Mouse (Mus musculus) embryonic facial prominence, embryonic 14.5 days (tissue): Measurements from ENCODE around the gene Hnf4a. TPM values are rescaled to one million over a fixed set of nuclear protein-coding genes. Genes with fewer than 3 reads are reported as not detected.
"Not testable (repeated sequence)": the region's sequence is repeated elsewhere in the genome, so short reads cannot be mapped to it uniquely, and the experiment has no call there.

ENCODE experiments used
- ATAC-seq: fragments of 200-750 bp; cut with Nextera tagmentation; 2 replicates; pipeline ENCODE4 v1.8.0; 2017; ENCODE audit warnings: low read depth, moderate number of reproducible peaks, moderate TSS enrichment
- DNase-seq: peaks from one replicate; pipeline ENCODE4 v3.0.0-alpha.2; 2015; ENCODE audit warnings: low spot score
- H3K27ac ChIP-seq: fragments of 300-500 bp; sonication (generic); replicated peaks from 2 replicates; pipeline ENCODE4 v1.5.1; 2014; ENCODE audit warnings: low read depth, mild to moderate bottlenecking, low read length, moderate library complexity
- H3K27me3 ChIP-seq: fragments of 300-500 bp; sonication (generic); replicated peaks from 2 replicates; pipeline ENCODE4 v1.6.1; 2014; ENCODE audit warnings: low read length; ENCODE audit not compliant: control insufficient read depth, insufficient read depth
- H3K36me3 ChIP-seq: fragments of 300-500 bp; sonication (generic); 2 replicates; pipeline ENCODE4 v1.6.1; 2014; ENCODE audit warnings: low read length, mixed read lengths; ENCODE audit not compliant: control insufficient read depth, insufficient read depth
- H3K4me1 ChIP-seq: fragments of 300-500 bp; sonication (generic); 2 replicates; pipeline ENCODE4 v1.6.1; 2014; ENCODE audit warnings: antibody characterized with exemption, low read length; ENCODE audit not compliant: control insufficient read depth, insufficient read depth
- H3K4me2 ChIP-seq: fragments of 300-500 bp; sonication (generic); 2 replicates; pipeline ENCODE4 v1.6.1; 2014; ENCODE audit warnings: low read depth, mild to moderate bottlenecking, low read length, moderate library complexity, mixed read lengths
- H3K4me3 ChIP-seq: fragments of 300-500 bp; sonication (generic); 2 replicates; pipeline ENCODE4 v1.5.1; 2014; ENCODE audit warnings: low read depth, mild to moderate bottlenecking, low read length
- H3K9ac ChIP-seq: fragments of 300-500 bp; sonication (generic); 2 replicates; pipeline ENCODE4 v1.6.1; 2014; ENCODE audit warnings: low read depth, mild to moderate bottlenecking, low read length, moderate library complexity, mixed read lengths
- H3K9me3 ChIP-seq: fragments of 300-500 bp; sonication (generic); 2 replicates; pipeline ENCODE4 v1.6.1; 2016; ENCODE audit warnings: low read length; ENCODE audit not compliant: control insufficient read depth
- WGBS: fragments of 180-500 bp; shearing (Covaris S2); extraction: QIAGEN DNeasy Blood & Tissue Kit; methylation state at CpG from one replicate; pipeline ENCODE4 v1.1.7; 2014; 5-methylcytosine and 5-hydroxymethylcytosine counted together
- polyA plus RNA-seq: library from polyadenylated mRNA; unstranded; fragments of >200 nt; fragmentation: Nextera tagmentation; extraction: Ambion mirVana; gene quantifications from 2 replicates; pipeline ENCODE4 v1.2.1, GENCODE M21; 2014

Hnf4a gene
- polyA plus RNA-seq = not detected in 2 replicates

DNA sequence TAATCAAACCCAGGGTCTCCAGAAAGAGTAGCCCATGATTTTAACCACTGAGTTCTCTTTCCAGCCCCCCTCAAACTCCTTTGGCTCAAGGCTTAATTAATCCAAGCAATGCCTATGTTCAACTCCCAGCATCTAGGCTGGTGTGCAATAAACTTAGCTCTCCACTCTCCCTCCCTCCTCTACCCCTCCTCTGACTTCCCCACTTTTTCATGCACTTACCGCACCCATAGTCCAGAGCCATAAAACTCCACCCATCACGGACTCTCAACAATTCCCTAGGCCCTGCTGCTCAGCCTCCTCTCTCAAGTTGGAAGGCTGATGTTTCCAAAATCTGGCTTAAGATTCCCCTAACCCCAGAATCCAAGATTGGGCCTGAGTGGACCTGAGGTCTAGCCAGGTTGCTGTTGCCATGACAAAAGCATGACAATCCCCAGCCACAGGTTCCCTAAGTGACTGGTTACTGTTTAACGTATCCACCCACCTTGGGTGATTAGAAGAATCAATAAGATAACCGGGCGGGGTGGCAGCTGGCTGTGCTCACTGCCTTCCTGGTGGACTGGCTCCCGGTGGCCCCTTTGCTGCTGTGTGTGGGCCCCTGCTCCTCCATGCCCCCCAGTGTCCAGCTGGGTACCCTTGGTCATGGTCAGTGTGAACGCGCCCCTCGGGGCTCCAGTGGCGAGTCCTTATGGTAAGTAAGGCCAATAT is at the start of gene Hnf4a:
Gene Hnf4a, plus strand, starts transcription at position 509 of the 705 bp plus-strand sequence.
- no peaks in the 10 kb centered on the region; the same call in 1 of the 2 replicates for H3K27me3 ChIP-seq
- no peak within 1 kb of the TSS for H3K27ac ChIP-seq
- H3K9ac ChIP-seq = no peak within 1 kb of the TSS
- H3K4me1 ChIP-seq = no peaks in the 10 kb centered on the region
- no peak for ATAC-seq
- H3K36me3 ChIP-seq = no peaks in the 10 kb centered on the region
- no peak within 1 kb of the TSS for H3K4me2 ChIP-seq
- DNase-seq = no peak
- no peak within 1 kb of the TSS for H3K4me3 ChIP-seq
- no peaks in the 10 kb centered on the region for H3K9me3 ChIP-seq
- 89% methylated on average over 10 of the region's 10 CpGs for WGBS

DNA sequence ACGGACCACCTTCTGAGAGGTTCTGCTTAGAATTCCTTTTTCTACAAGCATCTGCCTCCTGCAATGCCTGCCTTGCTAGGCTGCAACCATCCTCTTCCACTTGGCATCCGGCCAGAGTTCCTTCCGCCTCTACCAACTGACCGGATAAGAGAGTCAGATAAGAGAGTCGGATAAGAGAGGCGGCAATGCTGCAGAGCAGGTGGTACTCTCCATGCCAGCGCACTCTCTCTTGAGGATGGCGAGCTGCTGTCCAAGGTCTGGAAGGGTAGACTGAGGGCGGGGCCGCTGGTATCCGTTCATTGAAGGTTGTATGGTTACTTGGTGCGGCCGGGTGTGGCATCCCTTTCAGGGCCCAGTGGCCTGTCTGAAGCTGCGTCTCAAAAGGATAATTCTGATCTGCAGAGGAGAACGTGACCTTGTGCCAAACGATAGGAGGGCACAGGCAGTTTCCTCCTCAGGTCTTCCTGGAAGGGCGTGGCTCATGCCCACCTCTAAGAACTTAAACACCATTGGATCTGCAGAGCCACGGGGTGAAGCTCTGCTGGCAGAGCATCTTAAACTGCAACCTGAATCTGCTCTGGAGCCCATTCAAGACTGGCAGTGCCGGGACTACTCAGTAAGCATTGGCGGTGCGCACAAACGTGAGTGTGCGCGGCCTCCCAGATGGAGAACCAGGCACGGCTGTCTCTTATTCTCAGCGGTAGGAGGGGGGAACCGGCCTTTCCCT is 47.9 kb upstream of the Hnf4a start:
- no peak for DNase-seq
- Histone ChIP-seq H3K4me1 (no peaks in the 10 kb centered on the region), H3K4me2 (no peak overlapping the region), H3K9me3 (no peaks in the 10 kb centered on the region), H3K27ac (no peak overlapping the region), H3K4me3 (no peak overlapping the region), H3K27me3 (peaks cover 11% of the 10 kb centered on the region; the same call in 1 of the 2 replicates), H3K9ac (no peak overlapping the region), H3K36me3 (no peaks in the 10 kb centered on the region)
- ATAC-seq = no peak
- WGBS = 48% methylated on average over 27 of the region's 27 CpGs

DNA sequence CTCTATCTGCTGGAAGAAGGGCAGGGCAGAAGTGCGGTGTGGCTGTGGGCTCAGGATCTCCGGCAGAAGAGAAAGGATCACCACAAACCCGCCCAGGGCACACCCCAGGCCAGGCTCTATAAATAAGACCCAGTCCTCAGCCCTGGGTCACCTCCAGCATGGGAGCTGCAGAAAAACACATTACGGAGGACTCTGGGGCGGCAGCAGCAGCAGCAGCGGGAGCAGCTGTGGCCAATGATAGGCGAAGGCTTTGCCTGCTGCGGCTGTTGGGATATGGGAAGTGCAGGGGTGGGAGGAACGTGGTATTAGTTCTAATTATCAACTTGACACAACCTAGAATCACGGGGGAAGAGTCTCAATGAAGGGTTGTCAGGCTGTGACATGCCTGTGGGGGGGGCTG is 47.2 kb upstream of the Hnf4a start:
- DNase-seq = peak; percentile 14
- H3K27me3 ChIP-seq = peaks cover 11% of the 10 kb centered on the region; the same call in 1 of the 2 replicates
- H3K9ac ChIP-seq = no peak overlapping the region
- H3K36me3 ChIP-seq = no peaks in the 10 kb centered on the region
- no peak overlapping the region for H3K4me2 ChIP-seq
- ATAC-seq = no peak
- 37% methylated on average over 10 of the region's 10 CpGs for WGBS
- no peak overlapping the region for H3K4me3 ChIP-seq
- H3K27ac ChIP-seq = no peak overlapping the region
- no peaks in the 10 kb centered on the region for H3K4me1 ChIP-seq
- H3K9me3 ChIP-seq = no peaks in the 10 kb centered on the region

DNA sequence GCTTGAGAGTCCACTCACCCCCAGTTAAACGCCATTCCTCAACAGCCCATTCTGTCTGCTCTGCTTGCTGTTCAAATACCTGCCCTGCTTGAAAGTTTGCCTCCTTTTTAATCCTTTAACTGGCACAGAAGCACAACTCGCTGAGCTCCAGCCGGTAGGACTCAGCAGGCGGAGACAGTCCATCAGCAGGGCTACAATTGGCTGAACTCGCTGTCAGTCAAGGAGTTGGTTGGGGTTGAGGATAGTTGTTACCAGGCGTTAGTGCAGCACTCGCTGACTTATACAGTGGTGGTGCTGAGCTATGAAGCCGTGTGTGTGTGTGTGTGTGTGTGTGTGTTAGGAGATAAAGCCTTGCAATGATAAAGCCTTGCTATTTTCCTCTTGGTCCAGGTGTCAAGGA is 46.0 kb upstream of the Hnf4a start:
- Histone ChIP-seq H3K9ac (no peak overlapping the region), H3K4me1 (no peaks in the 10 kb centered on the region), H3K27me3 (peaks cover 11% of the 10 kb centered on the region; the same call in 1 of the 2 replicates), H3K36me3 (no peaks in the 10 kb centered on the region), H3K4me3 (no peak overlapping the region), H3K27ac (no peak overlapping the region), H3K4me2 (no peak overlapping the region), H3K9me3 (no peaks in the 10 kb centered on the region)
- DNase-seq (no peak), ATAC-seq (no peak)
- 86% methylated on average over 8 of the region's 8 CpGs for WGBS

DNA sequence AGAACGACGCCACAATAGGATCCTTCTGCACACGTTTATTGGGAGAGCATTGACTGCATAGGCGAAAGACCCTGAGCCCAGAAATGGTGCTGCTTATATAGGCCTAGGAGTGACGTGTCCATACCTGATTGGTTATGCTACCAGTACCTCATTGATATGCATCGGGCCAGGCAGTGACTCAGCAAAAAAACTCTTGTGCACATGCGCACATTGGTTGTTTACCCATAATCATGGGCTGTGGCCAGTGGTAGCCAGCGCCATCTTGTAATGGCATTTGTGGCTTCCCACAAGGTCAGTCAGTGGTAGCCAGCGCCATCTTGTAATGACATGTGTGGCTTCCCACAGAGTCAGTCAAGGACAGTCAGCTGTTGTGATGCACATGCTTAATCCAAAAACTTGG is 45.3 kb upstream of the Hnf4a start:
- not testable (repeated sequence) for H3K4me3 ChIP-seq, H3K4me2 ChIP-seq, H3K36me3 ChIP-seq, H3K9ac ChIP-seq, ATAC-seq, H3K27ac ChIP-seq, H3K9me3 ChIP-seq, DNase-seq, H3K4me1 ChIP-seq
- peaks cover 11% of the 10 kb centered on the region; the same call in 1 of the 2 replicates for H3K27me3 ChIP-seq
- WGBS = 94% methylated on average over 9 of the region's 9 CpGs

DNA sequence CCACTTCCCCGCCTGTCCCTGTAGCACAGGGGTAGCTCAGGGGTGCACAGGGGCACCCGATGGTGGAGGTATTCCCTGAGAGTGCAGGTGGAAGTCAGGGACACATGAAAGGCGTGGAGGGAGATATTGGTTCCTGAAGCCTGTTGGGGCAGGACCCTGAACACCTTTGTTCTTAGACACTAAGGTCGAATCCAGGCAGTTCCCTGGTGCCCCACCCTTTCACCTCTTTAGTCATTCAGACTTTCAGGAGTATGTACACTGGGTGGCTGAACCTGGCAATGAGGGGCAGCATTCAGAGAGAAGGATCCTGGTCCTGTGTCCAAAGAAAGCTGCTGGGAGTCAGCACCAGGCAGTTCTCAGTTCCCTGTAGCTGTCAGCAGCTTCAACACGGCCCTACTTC is 44.2 kb upstream of the Hnf4a start:
- Histone ChIP-seq H3K4me1 (no peaks in the 10 kb centered on the region), H3K9me3 (no peaks in the 10 kb centered on the region), H3K4me2 (no peak overlapping the region), H3K27me3 (peaks cover 11% of the 10 kb centered on the region; the same call in 1 of the 2 replicates), H3K9ac (no peak overlapping the region), H3K4me3 (no peak overlapping the region), H3K27ac (no peak overlapping the region), H3K36me3 (no peaks in the 10 kb centered on the region)
- ATAC-seq (no peak), DNase-seq (no peak)
- 74% methylated on average over 5 of the region's 5 CpGs for WGBS

DNA sequence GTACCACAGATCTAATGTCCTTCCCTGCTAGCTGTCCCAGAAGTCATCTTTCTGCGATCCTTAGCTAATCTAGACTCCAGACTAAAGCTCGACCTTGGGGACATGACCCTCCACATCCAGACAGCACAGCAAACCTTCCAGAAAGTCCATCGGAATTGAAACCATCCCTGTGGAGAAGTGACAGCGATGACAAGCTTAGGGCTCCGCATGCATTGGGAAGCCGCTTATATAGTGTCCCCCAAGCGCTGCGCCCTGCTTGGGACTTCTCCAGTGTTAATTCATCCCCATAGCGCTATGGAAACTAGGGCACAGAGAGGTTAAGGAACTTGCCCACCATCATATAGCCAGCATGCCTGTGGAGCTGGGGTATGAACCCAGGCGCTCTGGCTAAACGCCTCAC is 43.8 kb upstream of the Hnf4a start:
- Histone ChIP-seq H3K27me3 (peaks cover 11% of the 10 kb centered on the region; the same call in 1 of the 2 replicates), H3K9ac (no peak overlapping the region), H3K36me3 (0 out of 2 replicates have a peak, but pooled peaks cover 2% of the 10 kb centered on the region), H3K4me3 (no peak overlapping the region), H3K4me2 (no peak overlapping the region), H3K27ac (no peak overlapping the region), H3K9me3 (no peaks in the 10 kb centered on the region), H3K4me1 (no peaks in the 10 kb centered on the region)
- no peak for ATAC-seq
- WGBS = 75% methylated on average over 11 of the region's 11 CpGs
- no peak for DNase-seq

DNA sequence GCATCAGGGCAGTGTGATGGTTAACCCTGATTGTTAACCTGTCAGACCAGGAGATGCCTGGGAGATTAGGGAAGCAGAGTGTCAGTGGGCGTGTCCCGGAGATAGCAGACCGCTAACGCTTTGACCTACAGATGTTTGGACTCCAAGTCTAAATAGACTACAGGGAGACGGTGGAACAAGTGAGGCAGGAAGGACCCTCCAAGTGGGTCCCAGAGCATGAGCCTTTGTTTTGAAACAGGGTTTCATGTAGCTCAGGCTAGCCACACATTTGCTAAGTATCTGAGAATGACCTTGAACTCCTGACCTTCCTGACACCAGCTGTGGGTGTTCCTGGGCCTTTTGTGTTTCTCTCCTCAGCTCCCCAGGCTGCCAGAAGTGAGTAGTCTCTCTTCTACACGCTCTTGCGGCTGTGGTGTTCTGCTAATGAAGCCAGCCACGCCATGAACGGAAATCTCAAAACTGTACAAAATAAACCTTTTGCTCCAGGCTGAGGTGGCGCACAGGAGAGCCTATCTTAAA is 43.3 kb upstream of the Hnf4a start:
- 65% methylated on average over 10 of the region's 10 CpGs for WGBS
- 0 out of 2 replicates have a peak, but pooled peaks cover 8% of the 10 kb centered on the region for H3K36me3 ChIP-seq

More for the DNA sequence above, 43.3 kb upstream of the Hnf4a start:
- Histone ChIP-seq H3K27me3 (peaks cover 10% of the 10 kb centered on the region; the same call in 1 of the 2 replicates), H3K4me3 (no peak overlapping the region), H3K4me2 (no peak overlapping the region), H3K27ac (no peak overlapping the region), H3K9me3 (no peaks in the 10 kb centered on the region), H3K4me1 (no peaks in the 10 kb centered on the region), H3K9ac (no peak overlapping the region)
- no peak for DNase-seq
- no peak for ATAC-seq
